Mouse (Mus musculus): Measurements from ENCODE around the gene Lonp1. TPM values are rescaled to one million over a fixed set of nuclear protein-coding genes. Genes with fewer than 3 reads are reported as not detected.

Lonp1 gene
- polyA plus RNA-seq, 1 experiment from 2014 or later, result 23.4 TPM

- DNase-seq (ENCODE audit: low spot score) (peak; percentile 59), ATAC-seq (peak; percentile 13; the same call in 1 of the 2 replicates)
- H3K27me3 ChIP-seq (replicated peaks; ENCODE audit: insufficient read depth, low read length), result no peaks in the 10 kb centered on the region
- peaks cover 9% of the 10 kb centered on the region; the same call in 1 of the 2 replicates for H3K4me1 ChIP-seq (ENCODE audit: insufficient read depth, low read depth, low read length)
- peak within 1 kb of the TSS; percentile 95 for H3K4me2 ChIP-seq (replicated peaks; ENCODE audit: low read depth, low read length)
- H3K4me3 ChIP-seq (ENCODE audit: low read depth, low read length), result peak within 1 kb of the TSS; percentile 94
- TF ChIP-seq EP300 (IDR thresholded peaks at IDR 0.05) (no peak), CTCF (IDR thresholded peaks at IDR 0.05) (no peak)
- peak within 1 kb of the TSS; percentile 16; the same call in 1 of the 2 replicates for H3K9ac ChIP-seq (replicated peaks; ENCODE audit: low read depth)
- 8% methylated on average over 26 of the region's 26 CpGs for WGBS
- no peaks in the 10 kb centered on the region for H3K36me3 ChIP-seq (ENCODE audit: insufficient read depth, low read length)
- H3K27ac ChIP-seq (ENCODE audit: low read length), result peak within 1 kb of the TSS; percentile 54
- no peaks in the 10 kb centered on the region for H3K9me3 ChIP-seq (ENCODE audit: low read length)
Observed at GRCm38 (mm10) chr17:56627530-56628277, 1.0 kb upstream of the Lonp1 start, which contains the start of gene Catsperd. Catsperd (plus strand) TSS chr17:56628143.

GRCm38 (mm10) chr17:56626260-56626659 lies 427 bp downstream of the Lonp1 start:
- TF ChIP-seq EP300 (IDR thresholded peaks at IDR 0.05) (no peak), CTCF (IDR thresholded peaks at IDR 0.05) (no peak)
- under 1% methylated on average over 29 of the region's 32 CpGs for WGBS
- Histone ChIP-seq H3K27ac (ENCODE audit: low read length) (peak overlapping the region; percentile 54), H3K4me1 (ENCODE audit: insufficient read depth, low read depth, low read length) (peaks cover 9% of the 10 kb centered on the region; the same call in 1 of the 2 replicates), H3K9me3 (ENCODE audit: low read length) (no peaks in the 10 kb centered on the region), H3K36me3 (ENCODE audit: insufficient read depth, low read length) (0 out of 2 replicates have a peak, but pooled peaks cover 9% of the 10 kb centered on the region), H3K4me2 (replicated peaks; ENCODE audit: low read depth, low read length) (peak overlapping the region; percentile 95), H3K27me3 (replicated peaks; ENCODE audit: insufficient read depth, low read length) (no peaks in the 10 kb centered on the region), H3K9ac (replicated peaks; ENCODE audit: low read depth) (peak overlapping the region; percentile 85), H3K4me3 (ENCODE audit: low read depth, low read length) (peak overlapping the region; percentile 94)
- no peak for DNase-seq (ENCODE audit: low spot score)
- ATAC-seq, result no peak

GRCm38 (mm10) chr17:56625495-56625894 lies 1.2 kb downstream of the Lonp1 start:
- peak overlapping the region; percentile 94; the same call in 1 of the 2 replicates for H3K4me3 ChIP-seq (ENCODE audit: low read depth, low read length)

GRCm38 (mm10) chr17:56617628-56618027 lies 9.1 kb downstream of the Lonp1 start:
- H3K4me2 ChIP-seq (replicated peaks; ENCODE audit: low read depth, low read length), result no peak overlapping the region
- no peak overlapping the region for H3K27ac ChIP-seq (ENCODE audit: low read length)
- TF ChIP-seq CTCF (IDR thresholded peaks at IDR 0.05) (no peak), EP300 (IDR thresholded peaks at IDR 0.05) (no peak)
- ATAC-seq (no peak), DNase-seq (ENCODE audit: low spot score) (no peak)
- no peaks in the 10 kb centered on the region for H3K9me3 ChIP-seq (ENCODE audit: low read length)
- peaks cover 24% of the 10 kb centered on the region; the same call in 1 of the 2 replicates for H3K36me3 ChIP-seq (ENCODE audit: insufficient read depth, low read length)
- no peak overlapping the region for H3K9ac ChIP-seq (replicated peaks; ENCODE audit: low read depth)
- H3K4me3 ChIP-seq (ENCODE audit: low read depth, low read length), result no peak overlapping the region
- no peaks in the 10 kb centered on the region for H3K27me3 ChIP-seq (replicated peaks; ENCODE audit: insufficient read depth, low read length)
- peaks cover 6% of the 10 kb centered on the region; the same call in 1 of the 2 replicates for H3K4me1 ChIP-seq (ENCODE audit: insufficient read depth, low read depth, low read length)
- WGBS, result 85% methylated on average over 8 of the region's 8 CpGs

More at GRCm38 (mm10) chr17:56625495-56625894, 1.2 kb downstream of the Lonp1 start:
- H3K9ac ChIP-seq (replicated peaks; ENCODE audit: low read depth), result no peak overlapping the region
- no peak overlapping the region for H3K27ac ChIP-seq (ENCODE audit: low read length)
- no peak for ATAC-seq
- TF ChIP-seq CTCF (IDR thresholded peaks at IDR 0.05) (no peak), EP300 (IDR thresholded peaks at IDR 0.05) (no peak)
- H3K4me2 ChIP-seq (replicated peaks; ENCODE audit: low read depth, low read length), result peak overlapping the region; percentile 95; the same call in 1 of the 2 replicates
- H3K36me3 ChIP-seq (ENCODE audit: insufficient read depth, low read length), result peaks cover 13% of the 10 kb centered on the region; the same call in 1 of the 2 replicates
- no peaks in the 10 kb centered on the region for H3K27me3 ChIP-seq (replicated peaks; ENCODE audit: insufficient read depth, low read length)
- WGBS, result 76% methylated on average over 3 of the region's 3 CpGs
- H3K9me3 ChIP-seq (ENCODE audit: low read length), result no peaks in the 10 kb centered on the region
- H3K4me1 ChIP-seq (ENCODE audit: insufficient read depth, low read depth, low read length), result peaks cover 9% of the 10 kb centered on the region; the same call in 1 of the 2 replicates
- DNase-seq (ENCODE audit: low spot score), result no peak

GRCm38 (mm10) chr17:56616725-56617124 lies 10.0 kb downstream of the Lonp1 start:
- Histone ChIP-seq H3K4me2 (replicated peaks; ENCODE audit: low read depth, low read length) (no peak overlapping the region), H3K27me3 (replicated peaks; ENCODE audit: insufficient read depth, low read length) (no peaks in the 10 kb centered on the region), H3K4me3 (ENCODE audit: low read depth, low read length) (no peak overlapping the region), H3K4me1 (ENCODE audit: insufficient read depth, low read depth, low read length) (peaks cover 6% of the 10 kb centered on the region; the same call in 1 of the 2 replicates), H3K27ac (ENCODE audit: low read length) (no peak overlapping the region), H3K9ac (replicated peaks; ENCODE audit: low read depth) (no peak overlapping the region), H3K36me3 (ENCODE audit: insufficient read depth, low read length) (peaks cover 15% of the 10 kb centered on the region; the same call in 1 of the 2 replicates), H3K9me3 (ENCODE audit: low read length) (no peaks in the 10 kb centered on the region)
- TF ChIP-seq CTCF (IDR thresholded peaks at IDR 0.05) (no peak), EP300 (IDR thresholded peaks at IDR 0.05) (no peak)
- DNase-seq (ENCODE audit: low spot score), result no peak
- WGBS, result 93% methylated on average over 3 of the region's 3 CpGs
- no peak for ATAC-seq

GRCm38 (mm10) chr17:56615792-56616191 lies 10.9 kb downstream of the Lonp1 start:
- ATAC-seq, result no peak
- no peak overlapping the region for H3K9ac ChIP-seq (replicated peaks; ENCODE audit: low read depth)
- 95% methylated on average over 4 of the region's 4 CpGs for WGBS
- no peak overlapping the region for H3K27ac ChIP-seq (ENCODE audit: low read length)
- no peak for DNase-seq (ENCODE audit: low spot score)
- H3K27me3 ChIP-seq (replicated peaks; ENCODE audit: insufficient read depth, low read length), result no peaks in the 10 kb centered on the region
- H3K4me3 ChIP-seq (ENCODE audit: low read depth, low read length), result no peak overlapping the region
- peaks cover 13% of the 10 kb centered on the region; the same call in 1 of the 2 replicates for H3K36me3 ChIP-seq (ENCODE audit: insufficient read depth, low read length)
- H3K4me2 ChIP-seq (replicated peaks; ENCODE audit: low read depth, low read length), result no peak overlapping the region
- H3K4me1 ChIP-seq (ENCODE audit: insufficient read depth, low read depth, low read length), result peaks cover 6% of the 10 kb centered on the region; the same call in 1 of the 2 replicates
- TF ChIP-seq EP300 (IDR thresholded peaks at IDR 0.05) (no peak), CTCF (IDR thresholded peaks at IDR 0.05) (no peak)
- H3K9me3 ChIP-seq (ENCODE audit: low read length), result no peaks in the 10 kb centered on the region
